Mouse (Mus musculus): ENCODE measurements around the gene Bclaf3. TPM values are rescaled to one million over a fixed set of nuclear protein-coding genes. Genes with fewer than 3 reads are reported as not detected.
"Not testable (repeated sequence)": the region's sequence is repeated elsewhere in the genome, so short reads cannot be mapped to it uniquely, and the experiment has no call there.

The Bclaf3 gene
- 1 to 10 TPM; 2.4 to 5.2 TPM for total RNA-seq (2021)
- long read RNA-seq, experiment 1, partial matches to known transcripts, result 0 of 5 reads
- long read RNA-seq, experiment 1, other reads (novel, unspliced or antisense), result 2 of 5 reads
- long read RNA-seq, experiment 2, partial matches to known transcripts, result 1 of 3 reads
- long read RNA-seq, experiment 2, other reads (novel, unspliced or antisense), result 1 of 3 reads

- no peak for DNase-seq
Measured at GRCm38 (mm10) chrX:159526388-159526787, at the start of gene Bclaf3. Bclaf3 (plus strand) TSS chrX:159526688.

- not testable (repeated sequence) for DNase-seq
Measured at GRCm38 (mm10) chrX:159478243-159478940, 48.1 kb upstream of the Bclaf3 start.

GRCm38 (mm10) chrX:159484247-159484646 is 42.2 kb upstream of the Bclaf3 start:
- DNase-seq, result no peak

GRCm38 (mm10) chrX:159503181-159503580 is 23.3 kb upstream of the Bclaf3 start:
- DNase-seq, result no peak

GRCm38 (mm10) chrX:159508331-159509036 is 18.0 kb upstream of the Bclaf3 start:
- no peak for DNase-seq

GRCm38 (mm10) chrX:159509042-159509441 is 17.4 kb upstream of the Bclaf3 start:
- DNase-seq, result no peak

GRCm38 (mm10) chrX:159509847-159510715 is 16.4 kb upstream of the Bclaf3 start:
- no peak for DNase-seq

- DNase-seq, result no peak
Measured at GRCm38 (mm10) chrX:159510716-159511051, 15.8 kb upstream of the Bclaf3 start.

GRCm38 (mm10) chrX:159515599-159515998 is 10.9 kb upstream of the Bclaf3 start:
- no peak for DNase-seq

GRCm38 (mm10) chrX:159521780-159522179 is 4.7 kb upstream of the Bclaf3 start:
- DNase-seq, result no peak

- DNase-seq, result no peak
Measured at GRCm38 (mm10) chrX:159522651-159523050, 3.8 kb upstream of the Bclaf3 start.

- peak; percentile 95 for DNase-seq
Measured at GRCm38 (mm10) chrX:159532427-159532810, 5.9 kb downstream of the Bclaf3 start.

GRCm38 (mm10) chrX:159532811-159533462 is 6.4 kb downstream of the Bclaf3 start:
- peak; percentile 25 for DNase-seq

- no peak for DNase-seq
Measured at GRCm38 (mm10) chrX:159541936-159542335, 15.4 kb downstream of the Bclaf3 start.

- DNase-seq, result no peak
Measured at GRCm38 (mm10) chrX:159547093-159547492, 20.6 kb downstream of the Bclaf3 start.

GRCm38 (mm10) chrX:159584738-159585137 is 58.2 kb downstream of the Bclaf3 start:
- not testable (repeated sequence) for DNase-seq

- DNase-seq, result no peak
Measured at GRCm38 (mm10) chrX:159591633-159592032, 65.1 kb downstream of the Bclaf3 start.

- no peak for DNase-seq
Measured at GRCm38 (mm10) chrX:159597502-159597901, 71.0 kb downstream of the Bclaf3 start.

GRCm38 (mm10) chrX:159604832-159605231 is 78.3 kb downstream of the Bclaf3 start:
- DNase-seq, result no peak

GRCm38 (mm10) chrX:159606936-159607335 is 80.4 kb downstream of the Bclaf3 start:
- peak; percentile 7 for DNase-seq

- DNase-seq, result no peak
Measured at GRCm38 (mm10) chrX:159626208-159626906, 99.9 kb downstream of the Bclaf3 start.

Measured in gastrocnemius, postnatal 10 days (tissue).